Mouse (Mus musculus): ENCODE measurements at regions not wholly inside any gene's neighbourhood (a gene's known extent, or its start where the extent isn't known, plus 50 kb on each side); places are given as distances from the start of the nearest gene placed in this dataset.

DNA sequence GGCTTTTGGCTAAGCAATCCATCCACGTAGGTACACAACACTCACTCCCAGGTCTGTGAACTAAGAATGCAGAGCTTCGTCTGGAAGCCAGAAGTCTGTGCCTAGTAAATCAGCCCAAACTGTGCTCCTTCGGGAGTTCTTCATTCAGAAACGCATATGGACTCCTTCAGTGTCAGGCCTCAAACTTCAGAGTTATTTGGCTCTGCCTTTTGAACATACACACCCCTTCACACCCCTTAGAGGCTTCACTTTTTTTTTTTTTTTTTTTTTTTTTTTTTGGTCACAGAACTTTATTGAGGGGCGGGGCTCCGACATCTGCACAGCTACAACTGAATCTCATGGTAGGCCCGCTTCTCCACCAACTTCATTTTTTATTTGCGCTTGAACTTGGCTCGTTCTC, 120.1 kb upstream of the Gm37988 start:
- no peak for DNase-seq

DNA sequence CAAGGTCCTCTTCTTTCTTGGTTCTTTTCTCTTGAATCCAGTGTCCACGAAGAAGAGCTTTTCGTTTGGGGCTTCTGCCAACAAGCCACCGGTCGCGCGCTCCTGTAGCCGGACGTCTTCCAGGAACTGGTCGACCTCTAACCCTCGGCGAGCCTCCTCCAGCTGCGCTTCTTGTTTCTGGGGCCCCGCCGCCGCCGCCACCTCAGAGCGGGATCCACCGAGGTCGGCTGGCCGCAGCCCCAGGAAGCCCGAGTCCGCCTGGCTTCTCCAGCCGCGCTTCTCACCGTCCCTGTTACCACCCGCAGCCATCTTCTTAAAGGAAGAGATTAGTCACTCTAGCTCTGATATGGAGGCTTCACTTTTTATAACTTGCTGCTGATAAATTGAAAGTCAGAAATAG, 118.6 kb upstream of the Gm37988 start:
- DNase-seq, result no peak

DNA sequence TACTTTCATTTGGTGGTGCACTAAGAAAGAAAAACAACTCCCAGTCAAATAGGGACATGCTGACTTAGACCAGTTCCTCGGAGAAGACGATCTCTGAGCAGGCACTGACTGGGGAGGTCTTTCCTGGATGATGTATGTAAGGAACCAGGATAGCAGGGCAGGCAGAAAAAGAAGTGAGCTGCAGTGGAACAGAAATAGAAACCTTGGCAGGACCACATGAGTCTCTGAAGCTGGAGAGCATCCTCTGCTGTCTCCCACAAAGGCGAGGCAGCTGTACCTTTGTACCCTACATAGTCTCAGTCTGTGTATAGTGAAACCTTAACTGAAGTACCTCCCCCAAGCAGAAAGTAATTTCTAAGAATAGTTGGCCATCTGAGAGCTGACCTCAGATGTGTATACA, 104.4 kb upstream of the Gm37988 start:
- no peak for DNase-seq

DNA sequence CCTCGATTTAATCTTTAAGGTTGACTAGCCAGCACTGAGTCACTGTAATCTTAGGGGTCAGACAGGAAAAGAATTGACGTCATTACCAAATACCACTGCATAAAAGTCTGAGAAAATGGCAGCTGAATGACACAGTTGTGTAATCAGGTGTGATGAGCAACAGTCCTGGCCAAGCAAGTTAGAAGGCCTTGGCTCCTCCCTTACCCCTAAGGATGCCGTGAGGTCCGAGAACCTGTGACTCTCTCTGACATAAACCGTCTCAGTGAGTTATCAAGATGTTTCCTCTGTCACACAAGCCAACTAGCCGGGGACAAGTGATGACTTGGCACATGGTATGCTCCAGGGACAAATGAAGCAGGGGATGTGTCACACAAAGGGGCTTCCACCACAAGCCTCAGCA, 101.5 kb upstream of the Gm37988 start:
- no peak for DNase-seq

DNA sequence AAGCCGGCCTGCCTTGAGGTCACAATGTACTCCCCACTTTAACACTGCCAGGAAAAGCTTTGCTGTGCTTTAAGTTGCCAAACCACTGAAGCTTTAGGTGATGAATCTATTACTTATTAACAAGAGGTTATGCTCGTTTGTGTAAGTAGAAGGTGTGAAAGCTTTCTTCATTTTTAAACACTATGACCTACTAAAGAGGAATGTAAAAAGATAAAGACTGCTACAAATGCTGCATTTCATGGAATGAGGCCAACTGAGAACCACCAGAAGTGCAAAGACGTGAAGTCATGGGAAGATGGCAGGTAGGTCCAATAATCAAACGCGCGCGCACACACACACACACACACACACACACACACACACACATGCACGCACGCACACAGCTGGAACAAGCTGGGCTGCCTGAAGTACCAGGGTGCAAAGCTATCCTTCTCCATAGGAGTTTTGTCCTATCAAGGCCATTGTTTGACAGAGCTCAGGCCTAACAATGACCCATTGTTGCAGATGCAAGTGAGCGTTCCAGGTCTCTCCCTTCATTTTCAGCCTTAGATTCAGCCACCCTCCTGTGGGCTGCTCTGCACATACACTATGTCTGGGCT, 85.3 kb upstream of the Gm37988 start:
- peak; percentile 46 for DNase-seq

Data from retina, postnatal 1 day (tissue).